Mouse (Mus musculus) bone marrow, adult 2 months (tissue): Measurements from ENCODE around the gene Myo18a. TPM values are rescaled to one million over a fixed set of nuclear protein-coding genes. Genes with fewer than 3 reads are reported as not detected.
A peak's percentile ranks its signal among the peaks of the same experiment; 100 is the strongest.

ENCODE experiments used
- H3K27ac ChIP-seq: fragments of 200-500 bp; 2 replicates; pipeline ENCODE4 v1.5.1; 2012; ENCODE audit warnings: low read depth, mild to moderate bottlenecking, control low read depth, inconsistent platforms, low read length; ENCODE audit not compliant: control insufficient read depth, poor library complexity, insufficient read depth
- H3K4me1 ChIP-seq: fragments of 200-500 bp; 2 replicates; pipeline ENCODE4 v1.6.1; 2011; ENCODE audit warnings: low read length; ENCODE audit not compliant: control insufficient read depth, insufficient read depth
- H3K4me3 ChIP-seq: fragments of 200-500 bp; replicated peaks from 2 replicates; pipeline ENCODE3; 2011; ENCODE audit warnings: mild to moderate bottlenecking, low read depth, low read length, control low read depth; ENCODE audit not compliant: control insufficient read depth
- CTCF ChIP-seq: fragments of 200-500 bp; IDR thresholded peaks from 2 replicates; pipeline ENCODE4 v1.5.1; 2011; ENCODE audit warnings: low read length, control low read depth; ENCODE audit not compliant: control insufficient read depth, insufficient read depth
- POLR2A ChIP-seq: fragments of 200-500 bp; IDR thresholded peaks from 2 replicates; pipeline ENCODE4 v1.6.1; 2011; ENCODE audit warnings: low read depth, mild to moderate bottlenecking, control low read depth, low read length, borderline replicate concordance; ENCODE audit not compliant: control insufficient read depth
- WGBS: fragments of 180-500 bp; shearing (Covaris S2); methylation state at CpG from one replicate; pipeline ENCODE4 v1.1.7; 2018; 5-methylcytosine and 5-hydroxymethylcytosine counted together
- polyA plus RNA-seq: library from polyadenylated mRNA; stranded (reverse); fragments of >200 nt; gene quantifications from 2 replicates; pipeline ENCODE4 v1.2.4, GENCODE M21; 2011; ENCODE audit warnings: low replicate concordance; ENCODE audit not compliant: missing spikeins, insufficient read depth, insufficient read length

Myo18a gene
- polyA plus RNA-seq, 1 experiment, result 74.6 TPM

GRCm38 (mm10) chr11:77800491-77800868, 37.4 kb downstream of the Myo18a start:
- TF ChIP-seq CTCF (no peak), POLR2A (no peak)
- 67% methylated on average over 9 of the region's 9 CpGs for WGBS
- H3K27ac ChIP-seq, result no peak overlapping the region
- H3K4me3 ChIP-seq, result no peak overlapping the region
- peaks cover 14% of the 10 kb centered on the region for H3K4me1 ChIP-seq

DNA sequence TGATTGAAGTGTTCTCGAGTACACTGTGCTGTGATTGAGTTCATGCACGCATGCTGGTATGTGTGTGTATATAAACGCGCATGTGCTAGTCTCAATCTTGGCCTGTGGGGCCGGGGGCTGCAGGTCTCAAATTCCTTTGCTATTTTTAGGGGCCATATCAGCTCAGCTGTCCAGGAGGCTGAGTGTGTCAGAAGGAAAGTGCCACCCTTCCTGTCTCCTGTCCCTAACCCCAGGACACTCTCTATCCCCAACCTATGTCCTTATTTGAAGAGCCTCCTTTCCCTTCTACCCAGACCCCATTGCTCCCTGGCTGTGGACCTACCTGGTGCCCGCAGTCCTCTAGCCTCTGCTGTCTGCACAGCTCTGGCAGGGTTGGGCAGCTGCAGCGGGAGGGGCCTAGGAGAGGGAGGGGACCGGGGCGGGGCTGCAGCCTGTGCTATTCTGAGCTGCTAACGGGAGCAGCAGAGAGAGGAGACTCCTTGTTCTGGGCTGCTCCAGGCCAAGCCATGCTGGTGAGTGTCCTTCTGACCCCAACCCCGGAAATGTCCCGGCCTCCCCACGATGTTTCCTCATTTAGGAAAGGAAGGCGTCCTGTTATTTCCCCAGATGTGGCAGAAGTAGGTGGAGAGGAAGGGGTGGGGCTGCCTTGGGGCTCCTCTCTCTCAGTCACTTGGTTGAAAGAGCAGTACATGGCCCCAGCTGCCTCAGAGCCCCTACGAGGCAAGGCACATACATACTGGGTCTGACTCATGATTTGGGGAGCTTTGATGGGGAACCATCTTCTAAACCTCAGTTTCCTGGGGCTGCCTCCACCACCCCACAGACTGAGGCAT, 38.0 kb downstream of the Myo18a start:
- Histone ChIP-seq H3K4me1 (peaks cover 14% of the 10 kb centered on the region), H3K4me3 (peak overlapping the region; percentile 59), H3K27ac (peak overlapping the region; percentile 94)
- 12% methylated on average over 15 of the region's 15 CpGs for WGBS
- no peak for TF ChIP-seq CTCF
- peak; percentile 29; the same call in 1 of the 2 replicates for TF ChIP-seq POLR2A

- Histone ChIP-seq H3K4me1 (peaks cover 14% of the 10 kb centered on the region), H3K4me3 (peak overlapping the region; percentile 68), H3K27ac (peak overlapping the region; percentile 94)
- 1% methylated on average over 9 of the region's 9 CpGs for WGBS
- no peak for TF ChIP-seq CTCF
- peak; percentile 58; the same call in 1 of the 2 replicates for TF ChIP-seq POLR2A
These were observed 39.4 kb downstream of the Myo18a start for GRCm38 (mm10) chr11:77802341-77802865.

GRCm38 (mm10) chr11:77806218-77806617, 43.2 kb downstream of the Myo18a start:
- WGBS, result 54% methylated on average over 2 of the region's 2 CpGs
- TF ChIP-seq CTCF (no peak), POLR2A (no peak)
- no peak overlapping the region for H3K27ac ChIP-seq
- H3K4me1 ChIP-seq, result peaks cover 8% of the 10 kb centered on the region
- no peak overlapping the region for H3K4me3 ChIP-seq

GRCm38 (mm10) chr11:77806855-77807254, 43.8 kb downstream of the Myo18a start:
- no peak for TF ChIP-seq CTCF
- no peak for TF ChIP-seq POLR2A
- 84% methylated on average over 6 of the region's 6 CpGs for WGBS
- no peak overlapping the region for H3K27ac ChIP-seq
- H3K4me3 ChIP-seq, result no peak overlapping the region
- peaks cover 8% of the 10 kb centered on the region for H3K4me1 ChIP-seq

DNA sequence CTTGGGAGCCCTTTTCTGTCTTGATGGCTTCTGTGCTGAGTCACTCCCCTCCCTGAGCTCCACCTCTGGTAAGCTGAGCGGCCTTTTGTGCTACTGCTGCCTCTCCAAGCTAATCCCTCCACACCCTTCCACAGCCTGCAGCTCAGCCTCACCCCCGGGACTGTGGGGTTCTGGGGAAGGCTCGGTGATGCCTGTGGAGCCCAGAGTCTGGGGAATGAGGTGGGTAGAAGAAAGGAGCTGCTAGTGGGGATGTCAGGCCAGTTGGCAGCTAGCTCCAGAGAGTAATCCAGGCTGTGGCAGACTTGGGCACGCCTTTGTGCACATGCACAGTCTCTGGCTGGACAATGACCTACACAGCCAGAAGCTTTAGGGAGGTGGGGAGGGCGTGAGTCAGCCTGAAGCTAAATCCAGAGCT, 45.0 kb downstream of the Myo18a start:
- Histone ChIP-seq H3K4me1 (peaks cover 5% of the 10 kb centered on the region), H3K4me3 (no peak overlapping the region), H3K27ac (no peak overlapping the region)
- WGBS, result 73% methylated on average over 5 of the region's 5 CpGs
- TF ChIP-seq CTCF (no peak), POLR2A (no peak)

GRCm38 (mm10) chr11:77809215-77809614, 46.2 kb downstream of the Myo18a start:
- H3K27ac ChIP-seq, result no peak overlapping the region

GRCm38 (mm10) chr11:77810018-77810417, 47.0 kb downstream of the Myo18a start:
- H3K4me1 ChIP-seq, result no peaks in the 10 kb centered on the region
- TF ChIP-seq CTCF (no peak), POLR2A (no peak)
- no peak overlapping the region for H3K27ac ChIP-seq
- H3K4me3 ChIP-seq, result no peak overlapping the region
- 69% methylated on average over 6 of the region's 6 CpGs for WGBS

More at GRCm38 (mm10) chr11:77809215-77809614, 46.2 kb downstream of the Myo18a start:
- 83% methylated on average over 4 of the region's 4 CpGs for WGBS
- no peak for TF ChIP-seq CTCF
- TF ChIP-seq POLR2A, result no peak
- Histone ChIP-seq H3K4me3 (no peak overlapping the region), H3K4me1 (no peaks in the 10 kb centered on the region)
